Mouse (Mus musculus): Measurements from ENCODE around the gene Chd2. TPM values are rescaled to one million over a fixed set of nuclear protein-coding genes. Genes with fewer than 3 reads are reported as not detected.

The Chd2 gene
- polyA plus RNA-seq, 1 experiment from 2014 or later = 65.6 TPM

Other genes with a start within 250 kb of the Chd2 start
- gene Rgma, start 166.3 kb downstream of the Chd2 start, polyA plus RNA-seq (2015; fragmentation: Nextera tagmentation; extraction: Ambion mirVana) = 21.8 and 23.6 TPM in 2 replicates
- 68.6 and 68.9 TPM in 2 replicates for gene Fam174b, start 198.5 kb upstream of the Chd2 start, polyA plus RNA-seq (2015; fragmentation: Nextera tagmentation; extraction: Ambion mirVana)